20 mouse cellular contexts compared by ENCODE assay signal in the genomic region with DNA sequence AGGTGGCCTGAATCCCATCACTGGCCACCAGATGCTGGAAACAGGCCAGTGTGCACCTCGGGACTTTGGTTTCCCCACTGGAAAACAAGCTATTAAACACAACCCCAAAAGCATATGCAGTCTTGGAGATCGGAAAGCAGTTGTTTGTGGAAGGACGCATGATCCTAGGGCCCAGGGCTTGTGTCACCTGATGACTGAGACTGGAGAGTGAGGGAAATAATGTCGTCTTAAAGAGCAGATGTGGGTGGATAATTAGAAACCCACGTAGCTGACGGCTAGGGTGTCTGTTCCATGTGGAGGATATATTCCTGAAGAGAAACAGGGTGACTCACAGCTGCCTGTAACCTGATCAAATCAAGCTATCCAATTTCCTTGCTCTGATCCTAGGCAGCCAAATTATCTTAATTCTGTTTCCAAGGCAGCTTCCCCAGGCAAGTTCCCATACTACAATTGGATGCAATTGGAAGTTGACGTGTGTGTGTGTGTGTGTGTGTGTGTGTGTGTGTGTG. TPM values are rescaled to one million over a fixed set of nuclear protein-coding genes. Genes with fewer than 3 reads are reported as not detected.
A peak's percentile ranks its signal among the peaks of the same experiment; 100 is the strongest.
DNase-seq lines count a peak whose midpoint lies in the region; ATAC-seq and TF ChIP-seq lines count a peak whose summit lies in the region.
"Had no signal": no experiment of that assay in that cellular context is flagged by ENCODE, and none has a peak within 500 bp of the region (broad histone marks: within the 10 kb centered on the region; RNA-seq: fewer than 3 reads in every experiment).

No protein-coding gene starts in this region.

- no peak overlapping the region for H3K4me3 ChIP-seq in kidney, embryonic 14.5 days (ENCODE audit: low read length)
- H3K4me3 ChIP-seq in limb, embryonic 13.5 days = no peak overlapping the region
- H3K4me3 ChIP-seq in cerebellum, adult 2 months (replicated peaks; ENCODE audit: insufficient read depth, low read depth, low read length) = no peak overlapping the region
- H3K4me3 ChIP-seq: hindbrain, embryonic 13.5 days; limb, embryonic 15.5 days; neural tube, embryonic 13.5 days had no signal

- H3K9ac ChIP-seq in kidney, embryonic 14.5 days (ENCODE audit: low read depth, low read length) = no peak overlapping the region
- no peak overlapping the region for H3K9ac ChIP-seq in limb, embryonic 13.5 days
- H3K9ac ChIP-seq: hindbrain, embryonic 13.5 days; limb, embryonic 15.5 days; neural tube, embryonic 13.5 days had no signal

- H3K36me3 ChIP-seq in kidney, embryonic 14.5 days (ENCODE audit: control insufficient read depth, insufficient read depth, low read length) = no peaks in the 10 kb centered on the region
- no peaks in the 10 kb centered on the region for H3K36me3 ChIP-seq in limb, embryonic 13.5 days
- H3K36me3 ChIP-seq: hindbrain, embryonic 13.5 days; limb, embryonic 15.5 days; neural tube, embryonic 13.5 days had no signal

- no peaks in the 10 kb centered on the region for H3K9me3 ChIP-seq in kidney, embryonic 14.5 days (ENCODE audit: control insufficient read depth, low read length)
- no peaks in the 10 kb centered on the region for H3K9me3 ChIP-seq in limb, embryonic 13.5 days
- H3K9me3 ChIP-seq: hindbrain, embryonic 13.5 days; limb, embryonic 15.5 days; neural tube, embryonic 13.5 days had no signal

- DNase-seq in kidney, postnatal 36 days = no peak
- DNase-seq in 416B (ENCODE audit: low read depth) (peak; percentile 31), NIH3T3 (ENCODE audit: low read depth) (peak; percentile 48)
- DNase-seq in neural tube, embryonic 10.5 days (ENCODE audit: extremely low spot score, low spot score) = no peak
- no peak for DNase-seq in cerebellum, adult 2 months
- DNase-seq: adrenal gland, postnatal 14 days; cerebellum, adult 18-20 months; gastrocnemius, postnatal 10 days; heart, postnatal 10 days; kidney, postnatal 14 days; thymus, adult 2 months had no signal

- H3K27ac ChIP-seq in kidney, embryonic 14.5 days (ENCODE audit: low read depth, low read length) = no peak overlapping the region
- no peak overlapping the region for H3K27ac ChIP-seq in limb, embryonic 13.5 days
- H3K27ac ChIP-seq in cerebellum, adult 2 months (ENCODE audit: insufficient read depth, low read length) = no peak overlapping the region
- H3K27ac ChIP-seq: hindbrain, embryonic 13.5 days; limb, embryonic 15.5 days; neural tube, embryonic 13.5 days had no signal

- H3K4me1 ChIP-seq in kidney, embryonic 14.5 days (ENCODE audit: control insufficient read depth, insufficient read depth, low read length) = no peaks in the 10 kb centered on the region
- H3K4me1 ChIP-seq in limb, embryonic 13.5 days = no peaks in the 10 kb centered on the region
- H3K4me1 ChIP-seq in cerebellum, adult 2 months (ENCODE audit: control insufficient read depth, insufficient read depth, low read length) = no peaks in the 10 kb centered on the region
- H3K4me1 ChIP-seq: hindbrain, embryonic 13.5 days; neural tube, embryonic 13.5 days had no signal

- H3K27me3 ChIP-seq in kidney, embryonic 14.5 days (ENCODE audit: control insufficient read depth, insufficient read depth, low read length) = no peaks in the 10 kb centered on the region
- H3K27me3 ChIP-seq in limb, embryonic 13.5 days = no peaks in the 10 kb centered on the region
- H3K27me3 ChIP-seq in cerebellum, adult 2 months (ENCODE audit: control insufficient read depth, insufficient read depth, low read length) = no peaks in the 10 kb centered on the region
- H3K27me3 ChIP-seq: hindbrain, embryonic 13.5 days; limb, embryonic 15.5 days; neural tube, embryonic 13.5 days had no signal

- no peak overlapping the region for H3K4me2 ChIP-seq in kidney, embryonic 14.5 days (replicated peaks; ENCODE audit: low read depth, low read length)
- H3K4me2 ChIP-seq in limb, embryonic 13.5 days (replicated peaks) = no peak overlapping the region
- H3K4me2 ChIP-seq: hindbrain, embryonic 13.5 days; limb, embryonic 15.5 days; neural tube, embryonic 13.5 days had no signal

- 35% methylated on average over 7 of the region's 7 CpGs for WGBS in kidney, embryonic 14.5 days
- WGBS in limb, embryonic 13.5 days = 20% methylated on average over 7 of the region's 7 CpGs
- WGBS in cerebellum, adult 2 months = 60% methylated on average over 7 of the region's 7 CpGs

- ATAC-seq in kidney, embryonic 14.5 days (ENCODE audit: low FRiP score, low TSS enrichment) = peak; percentile 40; the same call in 1 of the 2 replicates
- ATAC-seq in limb, embryonic 13.5 days (ENCODE audit: low FRiP score, low read depth) = peak; percentile 48; the same call in 1 of the 2 replicates
- ATAC-seq: forebrain, embryonic 14.5 days; midbrain, embryonic 16.5 days had no signal

- no peak for TF ChIP-seq CTCF in cerebellum, adult 2 months (IDR thresholded peaks at IDR 0.05; ENCODE audit: borderline replicate concordance, insufficient read depth, low read depth, low read length)

- TF ChIP-seq POLR2A in cerebellum, adult 2 months (IDR thresholded peaks at IDR 0.05; ENCODE audit: borderline replicate concordance, insufficient read depth, low read length) = no peak

RNA-seq across cellular contexts. Expression of gene Chrna9, which starts 31.1 kb away (rescaled TPM):
- polyA plus RNA-seq in kidney, embryonic 14.5 days (2014; fragmentation: Nextera tagmentation; extraction: Ambion mirVana) = 0.53 and 0.71 TPM in 2 replicates
- polyA plus RNA-seq in limb, embryonic 13.5 days (2015; fragmentation: Nextera tagmentation; extraction: Ambion mirVana) = 0.70 and 0.77 TPM in 2 replicates
- not detected in 2 replicates for polyA plus RNA-seq in cerebellum, adult 2 months (2012; rRNA removed)
- polyA plus RNA-seq: forebrain, embryonic 14.5 days; hindbrain, embryonic 13.5 days; intestine, embryonic 14.5 days; midbrain, embryonic 16.5 days; neural tube, embryonic 13.5 days; small intestine, adult 2 months had no signal

RNA-seq across cellular contexts. Expression of gene 9130230L23Rik, which starts 38.3 kb away (rescaled TPM):
- polyA plus RNA-seq in kidney, embryonic 14.5 days (2014; fragmentation: Nextera tagmentation; extraction: Ambion mirVana) = 0.38 and 0.40 TPM in 2 replicates
- not detected in 2 replicates for polyA plus RNA-seq in limb, embryonic 13.5 days (2015; fragmentation: Nextera tagmentation; extraction: Ambion mirVana)
- not detected in 2 replicates for polyA plus RNA-seq in cerebellum, adult 2 months (2012; rRNA removed)
- polyA plus RNA-seq: forebrain, embryonic 14.5 days; midbrain, embryonic 16.5 days had no signal

Comparison
In these comparisons a context has a peak if more than half of its experiments do, and no peak if none do; other contexts are left out.
1. DNase-seq: peak in 416B (single experiment) and NIH3T3 (single experiment); none in kidney, postnatal 36 days (0 of 2), neural tube, embryonic 10.5 days (single experiment) and cerebellum, adult 2 months (0 of 2).